Comparison of ENCODE assay signal across 22 mouse cellular contexts in the genomic region with DNA sequence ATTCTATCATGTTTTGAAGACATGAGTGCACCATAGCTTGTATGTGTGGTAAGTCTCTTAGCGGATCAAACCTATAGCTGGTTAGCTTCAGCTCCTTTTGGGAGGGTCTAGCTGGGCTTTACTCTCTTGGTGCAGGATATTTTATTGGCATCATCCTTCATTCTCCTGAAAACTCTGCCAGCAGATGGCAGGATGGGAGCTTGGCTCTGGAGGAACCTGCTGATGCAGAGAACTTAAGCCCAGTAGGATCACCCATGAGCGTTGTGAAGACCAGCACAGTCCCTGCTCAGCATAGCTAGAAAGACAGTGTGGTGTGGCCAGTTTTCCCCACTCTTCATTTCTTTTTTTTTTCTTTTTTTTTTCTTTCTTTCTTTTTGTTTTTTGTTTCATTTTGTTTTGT.
DNase-seq lines count a peak whose midpoint lies in the region; ATAC-seq and TF ChIP-seq lines count a peak whose summit lies in the region.
"Had no signal": no experiment of that assay in that cellular context is flagged by ENCODE, and none has a peak within 500 bp of the region (broad histone marks: within the 10 kb centered on the region; RNA-seq: fewer than 3 reads in every experiment).

No protein-coding gene starts in this region.

- peak; percentile 1 for DNase-seq in adrenal gland, adult 2 months
- DNase-seq in adrenal gland, adult 8-10 months, result no peak
- DNase-seq in frontal cortex, postnatal 14 days (ENCODE audit: low spot score in 2 of 2), result no peak
- no peak for DNase-seq in layer of hippocampus, adult 2 months (ENCODE audit: low spot score in 2 of 2)
- no peak for DNase-seq in layer of hippocampus, adult 9-10 months (ENCODE audit: low spot score)
- DNase-seq in ES-CJ7 (ENCODE audit: low read depth, low spot score), result peak; percentile 4
- DNase-seq in spleen, adult 12 weeks (ENCODE audit: low spot score), result no peak
- DNase-seq: cerebellum, postnatal 25 days; gastrocnemius, postnatal 25 days; heart, adult 2 months; kidney, adult 11 months; left cerebral cortex, postnatal 4 days; liver; lung, postnatal 36 days; thymus, postnatal 36 days had no signal

- no peak overlapping the region for H3K4me3 ChIP-seq in layer of hippocampus, adult 2 months
- H3K4me3 ChIP-seq: embryonic facial prominence, embryonic 10.5 days; heart, adult 2 months; heart, embryonic 15.5 days; midbrain, embryonic 15.5 days; myocyte had no signal

- peak; percentile 54 for TF ChIP-seq CTCF in layer of hippocampus, adult 2 months (conservative IDR thresholded peaks at IDR 0.05)

- ATAC-seq in frontal cortex, adult (ENCODE audit: low TSS enrichment), result peak; percentile 62
- ATAC-seq: activated CD4-positive, CD25-positive, alpha-beta regulatory T cell, adult 4 months; hindbrain, embryonic 16.5 days; midbrain, embryonic 15.5 days had no signal

- no peak overlapping the region for H3K27ac ChIP-seq in layer of hippocampus, adult 2 months
- H3K27ac ChIP-seq: embryonic facial prominence, embryonic 10.5 days; heart, adult 2 months; heart, embryonic 15.5 days; midbrain, embryonic 15.5 days had no signal

Comparison
In these comparisons a context has a peak if more than half of its experiments do, and no peak if none do; other contexts are left out.
1. DNase-seq: peak in adrenal gland, adult 2 months (single experiment) and ES-CJ7 (single experiment); none in adrenal gland, adult 8-10 months (single experiment), frontal cortex, postnatal 14 days (0 of 2), layer of hippocampus, adult 2 months (0 of 2), layer of hippocampus, adult 9-10 months (single experiment) and spleen, adult 12 weeks (single experiment).